31 mouse cellular contexts compared by ENCODE assay signal in the genomic region with DNA sequence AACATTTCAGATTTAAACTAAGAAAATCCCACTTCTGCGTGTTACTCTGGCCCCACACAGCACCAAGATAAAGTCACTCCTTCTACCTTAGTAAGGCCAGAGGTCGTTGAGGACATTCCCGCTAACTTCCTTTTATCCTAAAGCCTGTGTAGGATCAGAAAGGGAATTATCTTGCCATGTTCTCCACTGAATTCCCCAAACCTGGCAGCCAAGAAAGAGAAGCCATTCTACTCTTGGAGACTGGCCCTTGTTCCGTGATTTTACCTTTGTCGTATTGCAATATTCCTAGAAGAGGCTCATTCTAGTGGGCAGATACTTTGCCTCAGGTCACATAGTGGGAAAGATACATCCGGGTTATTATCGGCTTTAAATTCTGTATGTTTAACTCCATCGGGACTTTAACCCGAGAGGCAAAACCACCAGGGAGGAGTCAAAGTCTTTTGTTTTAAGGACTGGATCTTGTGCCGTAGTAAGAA.
"Had no signal": no experiment of that assay in that cellular context is flagged by ENCODE, and none has a peak within 500 bp of the region (broad histone marks: within the 10 kb centered on the region; RNA-seq: fewer than 3 reads in every experiment).

No protein-coding gene starts in this region.

- H3K4me3 ChIP-seq: limb, embryonic 10.5 days; limb, embryonic 12.5 days; limb, embryonic 13.5 days; limb, embryonic 15.5 days; liver, embryonic 12.5 days; liver, embryonic 13.5 days; liver, embryonic 15.5 days; lung, embryonic 15.5 days; midbrain, embryonic 10.5 days; midbrain, embryonic 12.5 days; midbrain, embryonic 13.5 days; midbrain, embryonic 15.5 days; myocyte had no signal

- H3K9ac ChIP-seq: limb, embryonic 12.5 days; limb, embryonic 13.5 days; limb, embryonic 15.5 days; liver, embryonic 12.5 days; liver, embryonic 13.5 days; liver, embryonic 14.5 days; liver, embryonic 15.5 days; liver, postnatal 0 days; lung, embryonic 14.5 days; lung, embryonic 15.5 days; midbrain, embryonic 12.5 days; midbrain, embryonic 13.5 days; midbrain, embryonic 15.5 days had no signal

- H3K27ac ChIP-seq: limb, embryonic 12.5 days; limb, embryonic 13.5 days; limb, embryonic 15.5 days; liver, embryonic 12.5 days; liver, embryonic 13.5 days; liver, embryonic 14.5 days; liver, embryonic 15.5 days; lung, embryonic 15.5 days; macrophage; midbrain, embryonic 10.5 days; midbrain, embryonic 12.5 days; midbrain, embryonic 13.5 days; midbrain, embryonic 15.5 days had no signal

- ATAC-seq: liver, embryonic 12.5 days; liver, postnatal 0 days; lung, postnatal 0 days; midbrain, embryonic 13.5 days; midbrain, embryonic 15.5 days; midbrain, embryonic 16.5 days had no signal

- DNase-seq: left cerebral cortex, postnatal 4 days; liver; liver, embryonic 13.5 days; liver, postnatal 0 days; lung, adult 18-20 months; lung, adult 2 months; lung, embryonic 14.5 days; lung, postnatal 10 days; lung, postnatal 14 days; lung, postnatal 36 days; lung, postnatal 4 days; midbrain, embryonic 14.5 days had no signal

- H3K9me3 ChIP-seq: limb, embryonic 10.5 days; limb, embryonic 12.5 days; limb, embryonic 13.5 days; limb, embryonic 15.5 days; liver, embryonic 12.5 days; liver, embryonic 13.5 days; liver, embryonic 15.5 days; lung, embryonic 15.5 days; midbrain, embryonic 10.5 days; midbrain, embryonic 12.5 days; midbrain, embryonic 13.5 days; midbrain, embryonic 15.5 days had no signal

- H3K36me3 ChIP-seq: limb, embryonic 10.5 days; limb, embryonic 12.5 days; limb, embryonic 13.5 days; limb, embryonic 15.5 days; liver, embryonic 12.5 days; liver, embryonic 13.5 days; liver, embryonic 15.5 days; lung, embryonic 15.5 days; midbrain, embryonic 10.5 days; midbrain, embryonic 12.5 days; midbrain, embryonic 13.5 days; midbrain, embryonic 15.5 days had no signal

- H3K27me3 ChIP-seq: limb, embryonic 12.5 days; limb, embryonic 13.5 days; limb, embryonic 15.5 days; liver, embryonic 12.5 days; liver, embryonic 13.5 days; liver, embryonic 15.5 days; lung, embryonic 15.5 days; midbrain, embryonic 12.5 days; midbrain, embryonic 13.5 days; midbrain, embryonic 15.5 days had no signal

- H3K4me2 ChIP-seq: limb, embryonic 12.5 days; limb, embryonic 13.5 days; limb, embryonic 15.5 days; liver, embryonic 11.5 days; liver, embryonic 12.5 days; liver, embryonic 13.5 days; liver, embryonic 15.5 days; lung, embryonic 14.5 days; lung, embryonic 15.5 days; midbrain, embryonic 11.5 days; midbrain, embryonic 12.5 days; midbrain, embryonic 13.5 days; midbrain, embryonic 15.5 days had no signal

- H3K4me1 ChIP-seq: limb, embryonic 15.5 days; liver, embryonic 12.5 days; liver, embryonic 13.5 days; liver, embryonic 15.5 days; lung, embryonic 15.5 days; megakaryocyte, embryonic 14.5 days; midbrain, embryonic 10.5 days; midbrain, embryonic 12.5 days; midbrain, embryonic 13.5 days; midbrain, embryonic 15.5 days had no signal
